Mouse (Mus musculus) 3T3-L1 (cell line): Measurements from ENCODE around the gene Gm29666.
"Not testable (repeated sequence)": the region's sequence is repeated elsewhere in the genome, so short reads cannot be mapped to it uniquely, and the experiment has no call there.

Experiments used
- DNase-seq: peaks from one replicate; pipeline ENCODE4 v3.0.0-alpha.2; 2015; ENCODE audit warnings: low read depth, low spot score

The Gm29666 gene

DNA sequence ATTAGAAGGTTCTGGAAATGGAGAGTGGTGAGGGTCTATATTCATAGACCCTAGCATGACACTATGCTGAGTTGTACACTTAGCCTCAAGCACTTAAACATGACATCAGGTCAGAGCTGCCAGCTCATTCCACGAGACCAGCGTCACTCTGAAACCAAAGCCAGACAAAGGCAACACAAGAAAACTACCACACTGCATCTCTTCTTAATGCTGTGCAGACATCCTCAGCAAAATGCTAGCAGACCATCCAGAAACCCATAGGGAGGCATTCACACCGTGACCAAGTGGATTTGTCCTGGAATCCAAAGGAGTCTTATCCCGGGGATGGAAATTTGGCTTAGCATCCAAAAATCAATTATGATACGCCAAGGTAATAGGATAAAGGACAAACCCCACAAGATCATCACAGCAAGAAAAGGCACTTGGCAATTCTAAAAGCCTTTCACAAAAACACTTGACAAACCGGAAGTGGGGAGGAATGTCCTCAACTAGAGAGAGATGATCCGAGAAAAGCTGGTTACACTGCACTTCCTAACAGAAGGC lies 15.9 kb downstream of the Gm29666 start:
- no peak for DNase-seq

DNA sequence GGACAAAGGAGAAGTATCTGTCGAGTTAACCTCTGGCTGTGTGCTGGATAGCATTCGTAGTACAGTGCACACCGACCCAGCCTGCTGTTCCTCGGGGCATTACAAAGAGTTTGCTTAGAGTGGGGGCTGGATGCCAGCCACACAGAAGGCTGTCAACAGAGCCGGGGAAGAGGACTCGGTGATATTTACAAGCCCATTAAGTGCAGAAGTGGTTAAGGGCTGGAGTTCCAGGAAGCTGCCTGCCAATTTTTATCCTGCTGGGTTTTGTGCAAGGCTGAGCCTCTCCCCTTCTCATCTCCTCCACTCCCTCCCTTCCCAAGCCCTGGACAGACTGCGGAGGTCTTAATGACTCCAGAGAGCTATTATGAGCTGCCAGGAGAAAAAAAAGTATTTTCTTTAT lies 21.8 kb downstream of the Gm29666 start:
- DNase-seq = no peak

DNA sequence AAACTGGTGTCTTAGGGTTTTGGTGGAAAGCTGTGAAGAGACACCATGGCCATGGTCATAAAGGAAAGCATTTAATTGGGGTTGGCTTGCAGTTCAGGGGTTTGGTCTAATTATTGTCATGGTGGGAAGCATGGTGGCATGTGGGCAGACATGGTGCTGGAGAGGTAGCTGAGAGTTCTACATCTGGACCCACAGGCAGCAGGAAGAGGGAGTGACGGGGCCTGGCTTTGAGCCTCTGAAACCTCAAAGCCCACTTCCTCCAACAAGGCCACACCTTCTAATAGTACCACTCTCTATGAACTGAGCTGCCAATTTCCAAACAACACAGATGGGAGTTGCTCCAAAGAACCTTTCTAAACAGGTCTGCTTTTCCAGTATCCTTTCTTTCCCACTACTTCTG lies 23.2 kb downstream of the Gm29666 start:
- DNase-seq = no peak

DNA sequence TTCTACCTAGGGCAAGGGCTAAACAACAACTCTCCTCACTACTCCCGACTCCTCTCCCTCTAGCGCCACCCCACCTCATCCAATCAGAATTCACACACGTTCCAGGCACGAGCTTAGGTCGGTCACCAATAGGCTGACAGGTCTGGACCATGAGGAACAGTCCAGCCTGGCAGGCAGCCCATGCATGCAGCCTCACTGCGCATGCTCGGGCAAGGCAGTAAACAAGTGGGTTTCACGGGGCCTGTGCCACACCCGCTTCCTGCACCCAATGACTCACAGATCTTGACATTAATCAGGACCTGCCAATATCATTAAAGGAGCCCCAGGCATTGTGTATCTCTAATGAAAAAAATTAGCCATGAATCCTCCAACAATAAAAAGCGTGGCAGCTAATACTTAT lies 23.6 kb downstream of the Gm29666 start:
- DNase-seq = not testable (repeated sequence)

DNA sequence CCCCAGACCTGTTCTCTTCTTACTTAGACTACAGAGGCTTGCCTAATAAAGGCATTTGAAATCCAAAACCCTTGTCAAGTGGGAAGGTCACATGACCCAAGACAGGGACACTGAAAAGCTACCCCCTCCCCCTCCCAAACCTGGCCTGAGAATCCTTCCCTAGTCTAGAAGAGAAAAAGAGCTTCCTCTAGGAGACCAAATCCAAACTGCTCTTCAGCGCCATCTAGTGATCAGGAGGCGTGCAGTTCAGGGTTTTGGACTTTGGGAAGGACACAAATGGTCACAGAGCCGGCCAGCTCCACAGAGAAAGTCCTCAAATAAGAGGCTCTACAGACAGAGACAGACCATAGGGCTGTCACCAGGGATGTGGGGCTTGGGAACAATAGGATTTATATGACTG lies 28.2 kb downstream of the Gm29666 start:
- DNase-seq = peak; percentile 82

DNA sequence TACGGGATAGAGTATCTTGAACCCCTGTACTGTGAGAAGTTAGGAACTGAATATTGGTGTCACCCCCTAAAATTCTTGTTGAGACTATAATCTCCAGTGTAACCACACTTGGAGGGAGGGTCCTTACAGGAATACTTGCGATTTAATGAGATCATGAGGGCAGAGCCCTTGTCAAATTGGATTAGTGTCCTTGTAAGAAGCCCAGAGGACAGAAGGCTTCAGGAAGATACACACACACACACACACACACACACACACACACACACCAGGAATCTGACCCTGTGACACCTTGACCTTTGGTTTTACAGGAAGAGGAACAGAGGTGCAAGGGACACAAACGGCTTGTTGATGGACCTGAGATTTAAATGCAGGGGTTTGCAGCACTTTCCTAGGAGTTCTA lies 28.6 kb downstream of the Gm29666 start:
- no peak for DNase-seq

GRCm38 (mm10) chr15:84888066-84888465 lies 31.8 kb downstream of the Gm29666 start:
- no peak for DNase-seq

DNA sequence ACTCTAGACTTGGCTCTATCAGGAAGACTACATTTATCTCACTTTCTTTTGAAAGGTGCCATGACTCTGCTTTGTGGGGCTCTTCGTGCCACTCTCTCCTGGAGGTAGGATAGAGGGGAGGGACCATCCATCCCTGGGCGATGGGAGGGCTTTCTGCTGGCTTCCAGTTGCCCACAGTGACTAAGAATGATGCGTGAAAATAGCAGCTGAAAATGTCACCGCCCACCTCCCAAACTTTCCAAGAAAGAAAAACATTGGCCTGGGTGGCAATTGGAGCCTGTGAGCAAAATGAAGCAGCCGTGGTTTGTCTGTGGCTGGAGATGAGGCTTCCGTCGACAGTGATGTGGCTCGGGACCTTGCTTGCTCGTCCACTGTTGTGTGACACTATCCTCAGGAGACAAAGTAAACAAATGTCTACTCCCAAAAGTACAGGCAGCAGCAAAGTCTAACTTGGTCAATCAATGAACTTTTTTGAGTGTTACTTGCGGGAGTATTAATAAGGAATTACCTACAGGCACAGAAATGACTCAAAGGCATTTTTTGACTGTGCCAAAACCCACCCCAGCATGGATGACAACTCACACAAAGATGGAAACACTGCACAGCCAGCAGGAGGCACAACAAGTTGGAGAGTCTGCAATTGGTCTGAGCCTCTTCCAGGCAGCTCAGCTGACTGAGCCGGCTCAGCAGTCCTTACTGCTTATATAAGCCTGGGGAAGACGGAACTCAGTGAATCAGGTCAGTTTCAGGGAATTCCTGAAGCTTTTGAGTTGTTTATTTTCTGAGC lies 42.6 kb downstream of the Gm29666 start:
- peak; percentile 25 for DNase-seq

DNA sequence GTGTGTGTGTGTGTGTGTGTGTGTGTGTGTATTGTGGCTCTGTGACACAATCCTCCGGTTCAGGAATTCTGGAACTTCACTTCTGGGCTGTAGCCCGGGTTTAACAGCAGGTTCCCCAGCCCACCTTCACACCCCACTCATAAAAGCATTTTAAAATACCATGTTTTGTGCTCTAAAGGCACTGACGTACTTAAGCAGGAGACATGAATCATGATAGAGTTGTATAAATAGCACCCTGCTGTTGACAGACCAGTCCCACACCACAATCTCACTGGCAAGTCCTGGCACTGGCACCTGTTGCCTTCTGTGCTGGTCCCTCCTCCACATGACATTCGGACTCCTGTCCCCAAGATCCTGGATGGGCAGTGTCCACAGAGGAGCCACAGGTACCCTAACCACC lies 46.0 kb downstream of the Gm29666 start:
- no peak for DNase-seq

- DNase-seq = no peak
Observed at GRCm38 (mm10) chr15:84873079-84873478, 46.8 kb downstream of the Gm29666 start.

- DNase-seq = no peak
Observed at GRCm38 (mm10) chr15:84871802-84872201, 48.0 kb downstream of the Gm29666 start.

- DNase-seq = no peak
Observed at GRCm38 (mm10) chr15:84861911-84862310, 57.9 kb downstream of the Gm29666 start.
